Comparison of ENCODE assay signal across 26 mouse cellular contexts in genomic region chr8:77262216-77263009, GRCm38 (mm10).
DNase-seq lines count a peak whose midpoint lies in the region; ATAC-seq and TF ChIP-seq lines count a peak whose summit lies in the region.
"Had no signal": no experiment of that assay in that cellular context is flagged by ENCODE, and none has a peak within 500 bp of the region (broad histone marks: within the 10 kb centered on the region; RNA-seq: fewer than 3 reads in every experiment).

No protein-coding gene starts in this region.

- H3K9me3 ChIP-seq in limb, embryonic 12.5 days = no peaks in the 10 kb centered on the region
- no peaks in the 10 kb centered on the region for H3K9me3 ChIP-seq in limb, embryonic 10.5 days (replicated peaks)
- H3K9me3 ChIP-seq in stomach, embryonic 16.5 days (replicated peaks; ENCODE audit: control insufficient read depth, low read length) = no peaks in the 10 kb centered on the region
- H3K9me3 ChIP-seq: embryonic facial prominence, embryonic 12.5 days; limb, embryonic 15.5 days; lung, embryonic 15.5 days; midbrain, embryonic 15.5 days; neural tube, embryonic 15.5 days had no signal

- H3K4me1 ChIP-seq in limb, embryonic 12.5 days (replicated peaks) = peaks cover 16% of the 10 kb centered on the region
- no peaks in the 10 kb centered on the region for H3K4me1 ChIP-seq in limb, embryonic 10.5 days
- 0 out of 2 replicates have a peak, but pooled peaks cover 2% of the 10 kb centered on the region for H3K4me1 ChIP-seq in stomach, embryonic 16.5 days (ENCODE audit: control insufficient read depth, insufficient read depth, low read length)
- no peaks in the 10 kb centered on the region for H3K4me1 ChIP-seq in cerebellum, adult 2 months (ENCODE audit: control insufficient read depth, insufficient read depth, low read length)
- H3K4me1 ChIP-seq: embryonic facial prominence, embryonic 12.5 days; midbrain, embryonic 15.5 days; neural tube, embryonic 15.5 days had no signal

- H3K4me3 ChIP-seq in limb, embryonic 12.5 days (replicated peaks) = no peak overlapping the region
- H3K4me3 ChIP-seq in limb, embryonic 10.5 days = no peak overlapping the region
- no peak overlapping the region for H3K4me3 ChIP-seq in stomach, embryonic 16.5 days (replicated peaks; ENCODE audit: low read length)
- H3K4me3 ChIP-seq in cerebellum, adult 2 months (replicated peaks; ENCODE audit: insufficient read depth, low read depth, low read length) = no peak overlapping the region
- H3K4me3 ChIP-seq: embryonic facial prominence, embryonic 12.5 days; limb, embryonic 15.5 days; lung, embryonic 15.5 days; midbrain, embryonic 15.5 days; neural tube, embryonic 15.5 days had no signal

- WGBS in limb, embryonic 12.5 days = 70% methylated on average over 12 of the region's 12 CpGs
- WGBS in limb, embryonic 10.5 days = 86% methylated on average over 12 of the region's 12 CpGs
- 62% methylated on average over 12 of the region's 12 CpGs for WGBS in stomach, embryonic 16.5 days
- WGBS in cerebellum, adult 2 months = 88% methylated on average over 12 of the region's 12 CpGs

- ATAC-seq in limb, embryonic 12.5 days (ENCODE audit: insufficient number of reproducible peaks, insufficient read depth, low FRiP score, low TSS enrichment, low read depth) = no peak
- ATAC-seq in CD4-positive, CD25-positive, alpha-beta regulatory T cell, adult 4 months = peak; percentile 54
- ATAC-seq in stomach, embryonic 16.5 days (ENCODE audit: insufficient read depth, low FRiP score) = no peak
- ATAC-seq: forebrain, postnatal 0 days; midbrain, embryonic 15.5 days had no signal

- H3K9ac ChIP-seq in limb, embryonic 12.5 days (replicated peaks) = no peak overlapping the region
- H3K9ac ChIP-seq in stomach, embryonic 16.5 days (ENCODE audit: low read length) = no peak overlapping the region
- H3K9ac ChIP-seq: embryonic facial prominence, embryonic 12.5 days; forebrain, postnatal 0 days; hindbrain, embryonic 14.5 days; limb, embryonic 15.5 days; liver, embryonic 14.5 days; lung, embryonic 15.5 days; midbrain, embryonic 15.5 days; neural tube, embryonic 15.5 days had no signal

- peak; percentile 50 for DNase-seq in adrenal gland, adult 2 months
- DNase-seq in adrenal gland, postnatal 14 days = no peak
- no peak for DNase-seq in limb, embryonic 10.5 days (ENCODE audit: low spot score)
- no peak for DNase-seq in cerebellum, adult 2 months
- DNase-seq in lung, adult 18-20 months = no peak
- DNase-seq: cerebellum, adult 18-20 months; cerebellum, postnatal 25 days; forebrain, postnatal 0 days; gastrocnemius, postnatal 36 days; kidney, adult 2 months; lung, postnatal 36 days; right cerebral cortex, postnatal 14 days; spleen, adult 18-20 months; thymus, adult 18-20 months; thymus, postnatal 4 days had no signal

- no peak overlapping the region for H3K4me2 ChIP-seq in limb, embryonic 12.5 days
- no peak overlapping the region for H3K4me2 ChIP-seq in stomach, embryonic 16.5 days (ENCODE audit: low read depth, low read length)
- H3K4me2 ChIP-seq: embryonic facial prominence, embryonic 12.5 days; hindbrain, embryonic 14.5 days; limb, embryonic 15.5 days; lung, embryonic 15.5 days; midbrain, embryonic 15.5 days; neural tube, embryonic 15.5 days had no signal

- H3K27ac ChIP-seq in limb, embryonic 12.5 days = peak overlapping the region; percentile 25; the same call in 1 of the 2 replicates
- no peak overlapping the region for H3K27ac ChIP-seq in limb, embryonic 10.5 days
- peak overlapping the region; percentile 56; the same call in 1 of the 2 replicates for H3K27ac ChIP-seq in stomach, embryonic 16.5 days (ENCODE audit: low read length)
- H3K27ac ChIP-seq in cerebellum, adult 2 months (ENCODE audit: insufficient read depth, low read length) = no peak overlapping the region
- H3K27ac ChIP-seq: embryonic facial prominence, embryonic 12.5 days; hindbrain, embryonic 14.5 days; kidney, postnatal 0 days; limb, embryonic 15.5 days; liver, embryonic 14.5 days; lung, embryonic 15.5 days; midbrain, embryonic 15.5 days; neural tube, embryonic 15.5 days had no signal

- no peak for TF ChIP-seq POLR2A in cerebellum, adult 2 months (IDR thresholded peaks at IDR 0.05; ENCODE audit: borderline replicate concordance, insufficient read depth, low read length)

- TF ChIP-seq CTCF in cerebellum, adult 2 months (IDR thresholded peaks at IDR 0.05; ENCODE audit: borderline replicate concordance, insufficient read depth, low read depth, low read length) = no peak

- no peaks in the 10 kb centered on the region for H3K27me3 ChIP-seq in limb, embryonic 12.5 days
- no peaks in the 10 kb centered on the region for H3K27me3 ChIP-seq in limb, embryonic 10.5 days (ENCODE audit: low read depth, poor library complexity, severe bottlenecking)
- H3K27me3 ChIP-seq in stomach, embryonic 16.5 days (ENCODE audit: control insufficient read depth, insufficient read depth, low read length) = no peaks in the 10 kb centered on the region
- H3K27me3 ChIP-seq in cerebellum, adult 2 months (ENCODE audit: control insufficient read depth, insufficient read depth, low read length) = no peaks in the 10 kb centered on the region
- H3K27me3 ChIP-seq: embryonic facial prominence, embryonic 12.5 days; limb, embryonic 15.5 days; lung, embryonic 15.5 days; midbrain, embryonic 15.5 days; neural tube, embryonic 15.5 days had no signal

- H3K36me3 ChIP-seq in limb, embryonic 12.5 days = peaks cover 17% of the 10 kb centered on the region
- H3K36me3 ChIP-seq in limb, embryonic 10.5 days = peaks cover 32% of the 10 kb centered on the region
- H3K36me3 ChIP-seq in stomach, embryonic 16.5 days (ENCODE audit: control insufficient read depth, insufficient read depth, low read length) = no peaks in the 10 kb centered on the region; the same call in 1 of the 2 replicates
- H3K36me3 ChIP-seq: midbrain, embryonic 15.5 days; neural tube, embryonic 15.5 days had no signal

Comparison
In these comparisons a context has a peak if more than half of its experiments do, and no peak if none do; other contexts are left out.
1. H3K27ac ChIP-seq: peak in limb, embryonic 12.5 days (single experiment) and stomach, embryonic 16.5 days (single experiment); none in limb, embryonic 10.5 days (single experiment) and cerebellum, adult 2 months (single experiment).